Mouse (Mus musculus) embryonic facial prominence, embryonic 15.5 days (tissue): ENCODE results near the gene Mid1. TPM values are rescaled to one million over a fixed set of nuclear protein-coding genes. Genes with fewer than 3 reads are reported as not detected.
A peak's percentile ranks its signal among the peaks of the same experiment; 100 is the strongest.
"Not testable (repeated sequence)": the region's sequence is repeated elsewhere in the genome, so short reads cannot be mapped to it uniquely, and the experiment has no call there.

Experiments used
- ATAC-seq: fragments of 200-750 bp; cut with Nextera tagmentation; 2 replicates; pipeline ENCODE4 v1.8.0; 2017; ENCODE audit warnings: low read depth, moderate TSS enrichment; ENCODE audit not compliant: insufficient number of reproducible peaks, low FRiP score, low TSS enrichment
- H3K27ac ChIP-seq: fragments of 300-500 bp; sonication (generic); replicated peaks from 2 replicates; pipeline ENCODE4 v1.5.1; 2015; ENCODE audit warnings: mild to moderate bottlenecking, inconsistent platforms
- H3K27me3 ChIP-seq: fragments of 300-500 bp; sonication (generic); 2 replicates; pipeline ENCODE4 v1.6.1; 2015; ENCODE audit warnings: inconsistent platforms
- H3K36me3 ChIP-seq: fragments of 300-500 bp; sonication (generic); 2 replicates; pipeline ENCODE4 v1.6.1; 2015; ENCODE audit warnings: mild to moderate bottlenecking, inconsistent platforms
- H3K4me1 ChIP-seq: fragments of 300-500 bp; sonication (generic); 2 replicates; pipeline ENCODE4 v1.6.1; 2015; ENCODE audit warnings: inconsistent platforms
- H3K4me2 ChIP-seq: fragments of 300-500 bp; sonication (generic); replicated peaks from 2 replicates; pipeline ENCODE4 v1.6.1; 2015; ENCODE audit warnings: mild to moderate bottlenecking, inconsistent platforms
- H3K4me3 ChIP-seq: fragments of 300-500 bp; sonication (generic); replicated peaks from 2 replicates; pipeline ENCODE4 v1.5.1; 2015; ENCODE audit warnings: mild to moderate bottlenecking, inconsistent platforms
- H3K9ac ChIP-seq: fragments of 300-500 bp; sonication (generic); 2 replicates; pipeline ENCODE4 v1.6.1; 2015; ENCODE audit warnings: inconsistent platforms
- H3K9me3 ChIP-seq: fragments of 300-500 bp; sonication (generic); replicated peaks from 2 replicates; pipeline ENCODE4 v1.6.1; 2016; ENCODE audit warnings: inconsistent platforms
- WGBS: fragments of 180-500 bp; shearing (Covaris S2); methylation state at CpG from one replicate; pipeline ENCODE4 v1.1.7; 2015; 5-methylcytosine and 5-hydroxymethylcytosine counted together
- polyA plus RNA-seq: library from polyadenylated mRNA; unstranded; fragments of >200 nt; fragmentation: Nextera tagmentation; extraction: Ambion mirVana; gene quantifications from 2 replicates; pipeline ENCODE4 v1.2.1, GENCODE M21; 2015

Gene Mid1
- polyA plus RNA-seq, 1 experiment from 2014 or later, result 9.8 TPM

GRCm38 (mm10) chrX:170010581-170011528, 325.9 kb downstream of the Mid1 start:
- 0 out of 2 replicates have a peak overlapping the region, but pooled peaks have one; percentile 0 for H3K4me2 ChIP-seq
- H3K27ac ChIP-seq, H3K27me3 ChIP-seq, H3K9ac ChIP-seq, H3K36me3 ChIP-seq, H3K4me1 ChIP-seq: not testable (repeated sequence)
- WGBS, result 80% methylated on average over 97 of the region's 97 CpGs
- ATAC-seq, result peak; percentile 36
- H3K4me3 ChIP-seq, result peak overlapping the region; percentile 0; the same call in 1 of the 2 replicates
- peaks cover 22% of the 10 kb centered on the region for H3K9me3 ChIP-seq

GRCm38 (mm10) chrX:170011529-170011879, 326.5 kb downstream of the Mid1 start:
- H3K9me3 ChIP-seq, result peaks cover 22% of the 10 kb centered on the region
- ATAC-seq, H3K9ac ChIP-seq, H3K27me3 ChIP-seq, H3K4me3 ChIP-seq, H3K27ac ChIP-seq, H3K36me3 ChIP-seq, H3K4me2 ChIP-seq, H3K4me1 ChIP-seq: not testable (repeated sequence)
- 82% methylated on average over 7 of the region's 10 CpGs for WGBS

- not testable (repeated sequence) for H3K4me1 ChIP-seq, H3K9ac ChIP-seq, ATAC-seq, H3K27me3 ChIP-seq, H3K4me3 ChIP-seq, H3K4me2 ChIP-seq, H3K27ac ChIP-seq
- peaks cover 16% of the 10 kb centered on the region for H3K36me3 ChIP-seq
- 60% methylated on average over 1 of the region's 13 CpGs for WGBS
- peaks cover 14% of the 10 kb centered on the region for H3K9me3 ChIP-seq
Observed at GRCm38 (mm10) chrX:170013421-170013820, 328.4 kb downstream of the Mid1 start.

GRCm38 (mm10) chrX:170014038-170014437, 329.0 kb downstream of the Mid1 start:
- not testable (repeated sequence) for H3K4me2 ChIP-seq, H3K4me1 ChIP-seq, H3K27ac ChIP-seq, H3K9ac ChIP-seq, ATAC-seq, H3K27me3 ChIP-seq, H3K4me3 ChIP-seq
- 82% methylated on average over 5 of the region's 13 CpGs for WGBS
- H3K36me3 ChIP-seq, result peaks cover 21% of the 10 kb centered on the region
- peaks cover 15% of the 10 kb centered on the region for H3K9me3 ChIP-seq

- ATAC-seq, H3K27ac ChIP-seq, H3K27me3 ChIP-seq, H3K9ac ChIP-seq, H3K4me1 ChIP-seq, H3K4me3 ChIP-seq, H3K4me2 ChIP-seq: not testable (repeated sequence)
- peaks cover 14% of the 10 kb centered on the region for H3K9me3 ChIP-seq
- H3K36me3 ChIP-seq, result peaks cover 34% of the 10 kb centered on the region
- 85% methylated on average over 12 of the region's 12 CpGs for WGBS
Observed at GRCm38 (mm10) chrX:170015883-170016282, 330.9 kb downstream of the Mid1 start.

- 57% methylated on average over 27 of the region's 27 CpGs for WGBS
- 0 out of 2 replicates have a peak overlapping the region, but pooled peaks have one; percentile 8 for H3K27ac ChIP-seq
Observed at GRCm38 (mm10) chrX:170017333-170018245, 332.6 kb downstream of the Mid1 start.

GRCm38 (mm10) chrX:170018571-170019218, 333.7 kb downstream of the Mid1 start:
- H3K36me3 ChIP-seq, result peaks cover 29% of the 10 kb centered on the region

More at GRCm38 (mm10) chrX:170017333-170018245, 332.6 kb downstream of the Mid1 start:
- Histone ChIP-seq H3K36me3 (peaks cover 29% of the 10 kb centered on the region), H3K9me3 (peaks cover 16% of the 10 kb centered on the region)
- peak; percentile 78 for ATAC-seq
- H3K4me2 ChIP-seq, H3K27me3 ChIP-seq, H3K9ac ChIP-seq, H3K4me1 ChIP-seq, H3K4me3 ChIP-seq: not testable (repeated sequence)

GRCm38 (mm10) chrX:170019219-170019953, 334.4 kb downstream of the Mid1 start:
- Histone ChIP-seq H3K9me3 (peaks cover 16% of the 10 kb centered on the region), H3K36me3 (peaks cover 29% of the 10 kb centered on the region)
- not testable (repeated sequence) for H3K9ac ChIP-seq, H3K27ac ChIP-seq, H3K27me3 ChIP-seq, H3K4me3 ChIP-seq, H3K4me1 ChIP-seq, H3K4me2 ChIP-seq
- peak; percentile 71 for ATAC-seq
- 84% methylated on average over 30 of the region's 30 CpGs for WGBS

More at GRCm38 (mm10) chrX:170018571-170019218, 333.7 kb downstream of the Mid1 start:
- peaks cover 16% of the 10 kb centered on the region for H3K9me3 ChIP-seq
- H3K27me3 ChIP-seq, H3K4me2 ChIP-seq, H3K9ac ChIP-seq, H3K27ac ChIP-seq, H3K4me3 ChIP-seq, H3K4me1 ChIP-seq: not testable (repeated sequence)
- ATAC-seq, result peak; percentile 92
- WGBS, result 84% methylated on average over 66 of the region's 66 CpGs

- not testable (repeated sequence) for H3K4me2 ChIP-seq, ATAC-seq, H3K27ac ChIP-seq, H3K27me3 ChIP-seq, H3K9ac ChIP-seq, H3K4me3 ChIP-seq, H3K4me1 ChIP-seq
- peaks cover 29% of the 10 kb centered on the region for H3K36me3 ChIP-seq
- WGBS, result 54% methylated on average over 14 of the region's 14 CpGs
- peaks cover 16% of the 10 kb centered on the region for H3K9me3 ChIP-seq
Observed at GRCm38 (mm10) chrX:170019954-170020689, 335.1 kb downstream of the Mid1 start.

- not testable (repeated sequence) for H3K27ac ChIP-seq, H3K4me3 ChIP-seq, H3K4me1 ChIP-seq, H3K27me3 ChIP-seq, H3K9ac ChIP-seq, H3K4me2 ChIP-seq, ATAC-seq
- 46% methylated on average over 9 of the region's 9 CpGs for WGBS
- H3K9me3 ChIP-seq, result peaks cover 16% of the 10 kb centered on the region
- peaks cover 29% of the 10 kb centered on the region for H3K36me3 ChIP-seq
Observed at GRCm38 (mm10) chrX:170020690-170021050, 335.7 kb downstream of the Mid1 start.
